Mouse (Mus musculus) hindbrain, embryonic 10.5 days (tissue): ENCODE measurements around the gene Slc25a1. TPM values are rescaled to one million over a fixed set of nuclear protein-coding genes. Genes with fewer than 3 reads are reported as not detected.

ENCODE experiments used
- DNase-seq: peaks from one replicate; pipeline ENCODE4 v3.0.0-alpha.2; 2017; ENCODE audit warnings: low spot score
- H3K27ac ChIP-seq: fragments of 300-500 bp; sonication (generic); 2 replicates; pipeline ENCODE4 v1.5.1; 2016; ENCODE audit warnings: mild to moderate bottlenecking, moderate library complexity
- H3K27me3 ChIP-seq: fragments of 300-500 bp; sonication (generic); 2 replicates; pipeline ENCODE4 v1.6.1; 2016; ENCODE audit warnings: mild to moderate bottlenecking; ENCODE audit not compliant: poor library complexity, insufficient read depth, severe bottlenecking
- H3K36me3 ChIP-seq: fragments of 300-500 bp; sonication (generic); 2 replicates; pipeline ENCODE4 v1.6.1; 2016; ENCODE audit warnings: mild to moderate bottlenecking, moderate library complexity
- H3K4me1 ChIP-seq: fragments of 300-500 bp; sonication (generic); replicated peaks from 2 replicates; pipeline ENCODE4 v1.6.1; 2016; ENCODE audit warnings: mild to moderate bottlenecking
- H3K4me3 ChIP-seq: fragments of 300-500 bp; sonication (generic); 2 replicates; pipeline ENCODE4 v1.5.1; 2016; ENCODE audit warnings: mild to moderate bottlenecking, moderate library complexity
- H3K9me3 ChIP-seq: fragments of 300-500 bp; sonication (generic); 2 replicates; pipeline ENCODE4 v1.6.1; 2016; ENCODE audit warnings: mild to moderate bottlenecking, moderate library complexity
- WGBS: fragments of 180-500 bp; shearing (Covaris S2); methylation state at CpG from one replicate; pipeline ENCODE4 v1.1.7; 2016; 5-methylcytosine and 5-hydroxymethylcytosine counted together
- polyA plus RNA-seq: library from polyadenylated mRNA; unstranded; fragments of >200 nt; fragmentation: Nextera tagmentation; extraction: Ambion mirVana; gene quantifications from 2 replicates; pipeline ENCODE4 v1.2.1, GENCODE M21; 2016

Gene Slc25a1
- polyA plus RNA-seq, 1 experiment from 2014 or later, result 149 TPM

GRCm38 (mm10) chr16:17876096-17876495 is 51.9 kb downstream of the Slc25a1 start:
- Histone ChIP-seq H3K27me3 (no peaks in the 10 kb centered on the region), H3K36me3 (peaks cover 67% of the 10 kb centered on the region), H3K4me3 (no peak overlapping the region), H3K27ac (no peak overlapping the region), H3K4me1 (0 out of 2 replicates have a peak, but pooled peaks cover 4% of the 10 kb centered on the region), H3K9me3 (peaks cover 2% of the 10 kb centered on the region; the same call in 1 of the 2 replicates)
- 90% methylated on average over 1 of the region's 1 CpGs for WGBS
- no peak for DNase-seq

Other genes starting within 250 kb of the Slc25a1 start
- gene Med15, start 195.3 kb downstream of the Slc25a1 start, polyA plus RNA-seq, result 46.8 and 54.2 TPM in 2 replicates
- gene Klhl22, start 168.6 kb downstream of the Slc25a1 start, polyA plus RNA-seq, result 57.5 TPM in 2 replicates
- gene Scarf2, start 130.9 kb downstream of the Slc25a1 start, polyA plus RNA-seq, result 5.4 and 9.6 TPM in 2 replicates
- 0.22 TPM in 1 of 2 replicates, not detected in the other for gene B830017H08Rik, start 95.1 kb downstream of the Slc25a1 start, polyA plus RNA-seq
- 1.9 and 2.3 TPM in 2 replicates for gene Car15, start 89.9 kb downstream of the Slc25a1 start, polyA plus RNA-seq
- 0.14 and 0.20 TPM in 2 replicates for gene Gm20518, start 36.5 kb downstream of the Slc25a1 start, polyA plus RNA-seq
- gene Tssk1, start 34.0 kb downstream of the Slc25a1 start, polyA plus RNA-seq, result not detected in 2 replicates
- 96.0 and 100 TPM in 2 replicates for gene Dgcr2, start 29.7 kb downstream of the Slc25a1 start, polyA plus RNA-seq
- not detected in 2 replicates for gene Tssk2, start 29.6 kb downstream of the Slc25a1 start, polyA plus RNA-seq
- 54.5 and 57.4 TPM in 2 replicates for gene Ess2, start 16.9 kb downstream of the Slc25a1 start, polyA plus RNA-seq
- gene Gsc2, start 13.2 kb downstream of the Slc25a1 start, polyA plus RNA-seq, result 0.17 TPM in 1 of 2 replicates, not detected in the other
- not detected in 2 replicates for gene Vpreb2, start 52.2 kb upstream of the Slc25a1 start, polyA plus RNA-seq
- gene Dgcr6, start 124.6 kb upstream of the Slc25a1 start, polyA plus RNA-seq, result 153 and 167 TPM in 2 replicates
- gene Prodh, start 162.0 kb upstream of the Slc25a1 start, polyA plus RNA-seq, result 9.7 and 13.4 TPM in 2 replicates
- gene Rtn4r, start 199.4 kb upstream of the Slc25a1 start, polyA plus RNA-seq, result 2.1 and 2.8 TPM in 2 replicates